Mouse (Mus musculus) hindbrain, embryonic 11.5 days (tissue): ENCODE results near the gene Zc2hc1c. TPM values are rescaled to one million over a fixed set of nuclear protein-coding genes. Genes with fewer than 3 reads are reported as not detected.

ENCODE experiments used
- ATAC-seq: fragments of 200-750 bp; cut with Nextera tagmentation; 2 replicates; pipeline ENCODE4 v1.8.0; 2017; ENCODE audit warnings: mild to moderate bottlenecking, moderate TSS enrichment, moderate library complexity; ENCODE audit not compliant: low FRiP score
- DNase-seq: peaks from one replicate; pipeline ENCODE4 v3.0.0-alpha.2; 2015; ENCODE audit warnings: low spot score
- H3K27ac ChIP-seq: fragments of 300-500 bp; sonication (generic); 2 replicates; pipeline ENCODE4 v1.5.1; 2014; ENCODE audit warnings: mild to moderate bottlenecking, low read depth, low read length
- H3K27me3 ChIP-seq: fragments of 300-500 bp; sonication (generic); 2 replicates; pipeline ENCODE4 v1.6.1; 2014; ENCODE audit warnings: mild to moderate bottlenecking, low read length, moderate library complexity, mixed read lengths; ENCODE audit not compliant: control insufficient read depth, insufficient read depth
- H3K36me3 ChIP-seq: fragments of 300-500 bp; sonication (generic); 2 replicates; pipeline ENCODE4 v1.6.1; 2014; ENCODE audit warnings: mild to moderate bottlenecking, low read length, moderate library complexity, mixed read lengths; ENCODE audit not compliant: control insufficient read depth, insufficient read depth
- H3K4me1 ChIP-seq: fragments of 300-500 bp; sonication (generic); replicated peaks from 2 replicates; pipeline ENCODE4 v1.6.1; 2014; ENCODE audit warnings: low read length, mixed read lengths; ENCODE audit not compliant: control insufficient read depth, insufficient read depth
- H3K4me2 ChIP-seq: fragments of 300-500 bp; sonication (generic); replicated peaks from 2 replicates; pipeline ENCODE4 v1.6.1; 2014; ENCODE audit warnings: mild to moderate bottlenecking, low read depth, low read length
- H3K4me3 ChIP-seq: fragments of 300-500 bp; sonication (generic); 2 replicates; pipeline ENCODE4 v1.5.1; 2014; ENCODE audit warnings: low read depth, low read length
- H3K9ac ChIP-seq: fragments of 300-500 bp; sonication (generic); 2 replicates; pipeline ENCODE4 v1.6.1; 2014; ENCODE audit warnings: low read depth, low read length
- H3K9me3 ChIP-seq: fragments of 300-500 bp; sonication (generic); 2 replicates; pipeline ENCODE4 v1.6.1; 2016; ENCODE audit warnings: low read length; ENCODE audit not compliant: control insufficient read depth
- WGBS: fragments of 180-500 bp; shearing (Covaris S2); extraction: QIAGEN DNeasy Blood & Tissue Kit; methylation state at CpG from one replicate; pipeline ENCODE4 v1.1.7; 2014; 5-methylcytosine and 5-hydroxymethylcytosine counted together
- polyA plus RNA-seq: library from polyadenylated mRNA; unstranded; fragments of >200 nt; fragmentation: Nextera tagmentation; extraction: Ambion mirVana; gene quantifications from 2 replicates; pipeline ENCODE4 v1.2.1, GENCODE M21; 2014

Gene Zc2hc1c
- polyA plus RNA-seq, 1 experiment from 2014 or later, result 1.5 TPM

DNA sequence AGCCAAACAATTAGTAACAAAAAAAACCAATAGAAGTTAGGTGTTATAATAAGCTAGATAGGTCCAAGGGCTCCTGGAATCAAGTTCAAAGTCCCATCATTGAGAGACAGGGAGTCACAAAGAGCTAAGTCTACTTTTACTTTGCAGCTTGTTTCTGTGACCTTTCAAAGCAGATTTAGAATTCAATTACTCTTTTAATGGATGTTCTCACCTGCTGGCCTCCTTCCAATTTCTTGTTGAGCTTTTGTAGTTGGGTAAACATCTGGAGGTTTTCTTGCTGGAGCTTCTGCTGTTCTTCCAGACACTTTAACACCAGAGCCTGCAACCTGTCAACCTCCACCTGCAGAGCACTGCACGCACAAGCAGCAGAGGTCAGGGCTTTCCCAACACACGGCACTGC lies 14.9 kb downstream of the Zc2hc1c start:
- H3K9ac ChIP-seq, result no peak overlapping the region
- ATAC-seq, result no peak
- DNase-seq, result no peak
- 94% methylated on average over 2 of the region's 2 CpGs for WGBS
- H3K27ac ChIP-seq, result no peak overlapping the region
- no peak overlapping the region for H3K4me2 ChIP-seq
- H3K4me1 ChIP-seq, result no peaks in the 10 kb centered on the region
- H3K27me3 ChIP-seq, result no peaks in the 10 kb centered on the region
- no peak overlapping the region for H3K4me3 ChIP-seq
- peaks cover 18% of the 10 kb centered on the region for H3K36me3 ChIP-seq
- no peaks in the 10 kb centered on the region for H3K9me3 ChIP-seq

DNA sequence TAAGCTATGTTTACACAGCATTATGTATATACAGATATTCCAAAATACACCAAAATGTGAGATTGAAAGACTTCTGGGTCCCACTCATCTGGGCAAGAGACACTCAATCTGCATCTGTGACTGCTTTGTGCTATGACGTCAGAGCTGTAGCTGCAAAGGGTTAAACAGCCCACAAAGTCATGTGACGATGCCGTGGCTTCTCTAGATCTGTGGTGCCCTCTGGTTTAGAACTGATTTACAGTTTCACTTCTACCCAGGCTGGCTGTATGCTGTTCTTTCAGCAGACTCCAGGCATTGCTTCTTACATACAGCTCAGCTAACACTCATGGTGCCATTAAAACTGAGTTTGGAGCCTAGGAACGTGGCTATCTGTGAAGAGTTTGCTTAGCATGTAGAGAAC lies 16.3 kb downstream of the Zc2hc1c start:
- ATAC-seq (no peak), DNase-seq (no peak)
- H3K27ac ChIP-seq, result no peak overlapping the region
- no peaks in the 10 kb centered on the region for H3K4me1 ChIP-seq
- no peak overlapping the region for H3K9ac ChIP-seq
- no peaks in the 10 kb centered on the region for H3K27me3 ChIP-seq
- no peak overlapping the region for H3K4me2 ChIP-seq
- H3K4me3 ChIP-seq, result no peak overlapping the region
- H3K36me3 ChIP-seq, result peaks cover 22% of the 10 kb centered on the region
- WGBS, result 78% methylated on average over 4 of the region's 4 CpGs
- no peaks in the 10 kb centered on the region for H3K9me3 ChIP-seq

DNA sequence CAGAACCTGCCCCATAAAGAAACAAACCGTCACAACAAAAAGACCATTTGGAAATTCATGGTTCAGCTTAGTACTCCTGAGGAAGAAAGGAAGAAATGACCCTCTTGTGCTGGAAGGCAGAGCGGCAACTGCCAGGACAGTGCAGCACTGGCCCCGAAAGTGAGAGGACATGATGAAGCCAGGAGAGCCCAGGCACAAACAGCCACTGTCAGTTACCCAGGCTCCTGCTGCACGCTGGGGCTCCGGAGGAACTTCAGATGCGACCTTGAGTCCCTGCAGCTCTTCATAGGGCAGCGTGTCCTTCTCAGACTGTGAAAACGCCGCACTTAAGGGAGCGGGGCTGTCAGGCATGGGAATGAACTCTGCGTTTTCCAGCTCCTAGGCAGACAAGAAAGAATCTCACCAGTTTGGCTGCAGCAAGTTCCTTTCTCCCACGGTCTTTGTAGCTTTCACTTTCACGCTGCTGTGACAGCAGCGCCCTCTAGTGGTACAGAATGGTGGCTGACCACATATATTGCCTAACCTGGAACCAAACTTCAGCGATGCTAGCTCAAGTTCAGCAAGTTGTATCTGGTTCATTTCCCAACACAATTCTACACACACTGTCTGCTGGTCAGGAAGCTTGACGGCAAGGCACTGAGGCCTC lies 17.0 kb downstream of the Zc2hc1c start:
- no peak for ATAC-seq
- Histone ChIP-seq H3K9ac (no peak overlapping the region), H3K27ac (no peak overlapping the region), H3K4me2 (no peak overlapping the region), H3K36me3 (peaks cover 22% of the 10 kb centered on the region), H3K4me3 (no peak overlapping the region), H3K4me1 (no peaks in the 10 kb centered on the region), H3K27me3 (no peaks in the 10 kb centered on the region), H3K9me3 (no peaks in the 10 kb centered on the region)
- WGBS, result 50% methylated on average over 16 of the region's 16 CpGs
- peak; percentile 92 for DNase-seq

DNA sequence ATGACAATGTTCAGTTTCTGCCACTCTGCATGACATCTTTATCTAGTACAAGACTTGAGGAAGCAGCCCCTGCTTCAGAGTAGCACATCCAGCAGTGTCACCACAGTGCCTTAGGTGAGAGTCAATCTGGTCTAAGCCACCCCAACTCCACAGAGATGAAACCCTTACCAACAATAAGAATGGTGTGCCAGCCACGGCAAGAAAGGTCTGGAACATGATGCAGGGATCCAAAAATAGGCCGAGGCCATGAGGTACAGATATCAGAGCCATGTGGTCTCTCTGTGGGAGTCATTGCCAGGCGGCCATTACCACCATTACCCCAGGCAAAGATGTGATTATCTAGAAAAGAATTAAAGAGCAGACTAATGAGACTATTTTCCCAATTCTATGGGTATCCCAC lies 20.3 kb downstream of the Zc2hc1c start:
- DNase-seq, result no peak
- ATAC-seq, result no peak
- Histone ChIP-seq H3K4me1 (no peaks in the 10 kb centered on the region), H3K4me2 (no peak overlapping the region), H3K9ac (no peak overlapping the region), H3K27me3 (no peaks in the 10 kb centered on the region), H3K4me3 (no peak overlapping the region), H3K27ac (no peak overlapping the region), H3K36me3 (peaks cover 14% of the 10 kb centered on the region), H3K9me3 (no peaks in the 10 kb centered on the region)
- 94% methylated on average over 3 of the region's 3 CpGs for WGBS

DNA sequence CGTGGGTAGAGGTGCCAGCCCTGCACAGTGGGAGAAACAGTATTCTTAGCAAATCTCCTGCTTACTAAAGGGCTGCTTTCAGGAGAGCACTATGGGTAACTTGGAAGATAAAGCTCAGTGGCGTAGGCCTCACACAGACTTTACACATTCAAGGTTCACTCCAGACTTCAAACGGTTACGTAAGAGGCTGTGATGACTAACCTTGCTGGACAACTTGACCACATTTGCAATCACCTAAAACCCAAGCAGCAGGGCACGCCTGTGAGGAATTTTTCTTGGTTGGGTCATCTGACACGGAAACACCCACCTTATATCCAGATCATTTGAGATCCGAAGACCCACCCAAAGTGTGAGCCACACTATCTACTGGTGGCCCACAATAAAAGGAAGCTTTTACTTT lies 41.8 kb downstream of the Zc2hc1c start:
- 94% methylated on average over 7 of the region's 7 CpGs for WGBS
- no peak overlapping the region for H3K9ac ChIP-seq
- DNase-seq, result no peak
- ATAC-seq, result no peak
- H3K4me2 ChIP-seq, result no peak overlapping the region
- H3K27ac ChIP-seq, result no peak overlapping the region
- no peaks in the 10 kb centered on the region for H3K9me3 ChIP-seq
- H3K4me1 ChIP-seq, result no peaks in the 10 kb centered on the region
- H3K36me3 ChIP-seq, result 0 out of 2 replicates have a peak, but pooled peaks cover 4% of the 10 kb centered on the region
- no peak overlapping the region for H3K4me3 ChIP-seq
- no peaks in the 10 kb centered on the region for H3K27me3 ChIP-seq

DNA sequence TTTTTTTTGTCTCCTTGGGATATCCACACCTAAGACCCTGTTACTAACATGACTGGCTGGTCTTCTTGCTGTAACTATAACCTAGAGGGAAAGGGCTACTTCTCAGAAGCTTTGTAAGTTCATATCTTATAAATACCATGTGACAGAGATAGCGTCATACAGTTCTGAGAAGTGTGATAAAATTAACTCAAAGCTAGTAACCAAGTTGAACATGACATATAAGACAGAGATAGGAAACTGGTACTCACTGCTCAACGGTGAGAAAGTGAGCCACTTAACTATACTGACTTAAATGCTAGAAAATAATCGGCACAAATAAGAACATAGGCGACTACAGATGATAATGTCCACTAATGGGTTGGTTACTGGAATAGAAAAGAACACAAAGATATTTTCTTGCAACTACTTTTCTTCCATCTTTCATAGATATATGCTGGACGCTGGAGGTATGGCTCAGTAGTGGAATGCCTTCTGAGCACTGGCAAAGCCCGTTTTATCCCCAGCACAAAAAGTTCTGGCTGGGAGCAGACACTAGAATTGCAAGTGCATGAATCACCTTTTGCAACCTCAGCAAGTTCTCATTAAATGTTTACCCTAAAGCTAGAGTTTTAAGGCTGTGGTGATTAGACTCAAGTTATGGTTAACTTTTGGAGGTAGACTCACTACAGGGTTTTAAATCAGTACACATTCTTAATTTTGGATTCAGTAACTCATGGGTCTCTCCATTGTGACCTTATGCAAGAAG lies 49.3 kb downstream of the Zc2hc1c start:
- Histone ChIP-seq H3K36me3 (0 out of 2 replicates have a peak, but pooled peaks cover 2% of the 10 kb centered on the region), H3K4me1 (no peaks in the 10 kb centered on the region), H3K4me3 (no peak overlapping the region), H3K4me2 (0 out of 2 replicates have a peak overlapping the region, but pooled peaks have one; percentile 77), H3K9me3 (no peaks in the 10 kb centered on the region), H3K9ac (no peak overlapping the region), H3K27ac (no peak overlapping the region), H3K27me3 (no peaks in the 10 kb centered on the region)
- DNase-seq (no peak), ATAC-seq (no peak)
- WGBS, result 87% methylated on average over 6 of the region's 6 CpGs

DNA sequence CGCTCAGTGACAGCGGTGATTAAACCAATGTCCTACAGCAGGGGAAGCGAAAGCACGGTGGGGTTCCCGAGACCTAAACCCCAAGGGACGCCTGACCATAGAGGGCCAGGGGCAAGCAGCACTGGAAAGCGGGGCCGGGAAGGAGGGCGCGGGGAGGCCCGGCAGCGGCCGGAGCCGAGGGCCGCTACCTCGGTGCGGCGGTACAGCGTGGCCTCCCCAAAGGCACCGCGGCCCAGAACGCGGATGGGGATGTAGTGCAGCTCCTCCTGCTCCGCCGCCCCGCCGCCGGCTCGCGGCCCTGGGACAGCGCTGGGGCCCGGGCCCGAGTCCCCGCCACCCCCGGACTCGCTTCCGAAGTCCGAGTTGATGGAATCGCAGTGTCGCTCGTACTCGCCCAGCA lies 50.4 kb downstream of the Zc2hc1c start:
- WGBS, result 0% methylated on average over 30 of the region's 42 CpGs
- Histone ChIP-seq H3K4me3 (peak overlapping the region; percentile 94), H3K4me1 (no peaks in the 10 kb centered on the region), H3K4me2 (peak overlapping the region; percentile 77), H3K9me3 (no peaks in the 10 kb centered on the region), H3K9ac (peak overlapping the region; percentile 96), H3K36me3 (0 out of 2 replicates have a peak, but pooled peaks cover 2% of the 10 kb centered on the region), H3K27ac (peak overlapping the region; percentile 84), H3K27me3 (no peaks in the 10 kb centered on the region)
- peak; percentile 77 for ATAC-seq
- no peak for DNase-seq

DNA sequence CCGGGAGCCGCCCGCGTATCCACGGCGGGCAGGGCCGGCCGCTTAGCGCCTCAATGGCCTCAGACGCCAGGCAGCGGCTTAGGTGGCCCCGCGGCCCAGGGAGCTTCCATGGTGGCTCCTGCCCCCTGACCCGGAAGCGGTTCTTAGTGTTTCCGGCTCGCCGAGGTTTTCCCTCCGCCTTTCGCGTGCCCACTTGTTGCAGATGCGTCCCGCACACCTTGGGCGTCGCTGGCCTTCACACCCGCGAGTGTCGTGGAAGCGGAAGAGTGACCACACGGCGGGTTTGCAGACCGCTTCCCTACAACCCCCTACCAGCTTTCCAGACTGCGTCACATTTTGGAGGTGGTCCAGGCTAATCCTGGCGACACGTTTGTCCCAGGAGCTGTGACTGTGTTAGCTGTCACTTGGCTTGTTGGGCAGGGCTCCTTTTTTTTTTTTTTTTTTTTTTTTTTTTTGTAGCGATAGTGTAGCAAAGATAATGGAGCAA lies 50.9 kb downstream of the Zc2hc1c start, which contains the start of gene Nek9:
TSS of gene Nek9 (minus strand) at position 120 of the 487 bp plus-strand sequence.
- H3K27me3 ChIP-seq, result no peaks in the 10 kb centered on the region

More for the DNA sequence above, 50.9 kb downstream of the Zc2hc1c start, which contains the start of gene Nek9:
- Histone ChIP-seq H3K4me3 (peak within 1 kb of the TSS; percentile 94), H3K9me3 (no peaks in the 10 kb centered on the region), H3K36me3 (no peaks in the 10 kb centered on the region), H3K4me1 (no peaks in the 10 kb centered on the region), H3K4me2 (peak within 1 kb of the TSS; percentile 77), H3K27ac (peak within 1 kb of the TSS; percentile 84), H3K9ac (peak within 1 kb of the TSS; percentile 96)
- peak; percentile 98 for DNase-seq
- under 1% methylated on average over 36 of the region's 36 CpGs for WGBS
- peak; percentile 87 for ATAC-seq
